Mouse (Mus musculus) brown adipose tissue, adult 24 weeks (tissue): ENCODE results near the gene Rpl41. TPM values are rescaled to one million over a fixed set of nuclear protein-coding genes. Genes with fewer than 3 reads are reported as not detected.

ENCODE experiments used
- H3K27ac ChIP-seq: fragments of 200-500 bp; replicated peaks from 2 replicates; pipeline ENCODE4 v1.5.1; 2012; ENCODE audit warnings: low read depth, mild to moderate bottlenecking, low read length
- H3K4me1 ChIP-seq: fragments of 200-500 bp; 2 replicates; pipeline ENCODE4 v1.6.1; 2012; ENCODE audit warnings: low read length, mixed read lengths; ENCODE audit not compliant: control insufficient read depth, insufficient read depth, insufficient read length
- H3K4me3 ChIP-seq: fragments of 200-500 bp; 2 replicates; pipeline ENCODE4 v1.5.1; 2012; ENCODE audit warnings: low read depth, mild to moderate bottlenecking, low read length, moderate library complexity; ENCODE audit not compliant: insufficient read depth
- polyA plus RNA-seq: library from polyadenylated mRNA; stranded (reverse); fragments of >200 nt; gene quantifications from 2 replicates; pipeline ENCODE4 v1.2.4, GENCODE M21; 2012; ENCODE audit not compliant: missing spikeins, insufficient read depth, insufficient read length

The Rpl41 gene
- 1,628 and 2,018 TPM in 2 replicates for polyA plus RNA-seq

- H3K27ac ChIP-seq, result peak within 1 kb of the TSS; percentile 86
- H3K4me1 ChIP-seq, result no peaks in the 10 kb centered on the region
- peak within 1 kb of the TSS; percentile 83 for H3K4me3 ChIP-seq
These were observed at the start of gene Rpl41 for GRCm38 (mm10) chr10:128548947-128549681. TSS of gene Rpl41 (minus strand) at chr10:128549305.

GRCm38 (mm10) chr10:128598476-128598875 is 49.4 kb upstream of the Rpl41 start:
- H3K4me3 ChIP-seq, result no peak overlapping the region
- H3K4me1 ChIP-seq, result no peaks in the 10 kb centered on the region
- no peak overlapping the region for H3K27ac ChIP-seq

GRCm38 (mm10) chr10:128592797-128593196 is 43.7 kb upstream of the Rpl41 start:
- Histone ChIP-seq H3K4me1 (no peaks in the 10 kb centered on the region), H3K4me3 (no peak overlapping the region), H3K27ac (no peak overlapping the region)

DNA sequence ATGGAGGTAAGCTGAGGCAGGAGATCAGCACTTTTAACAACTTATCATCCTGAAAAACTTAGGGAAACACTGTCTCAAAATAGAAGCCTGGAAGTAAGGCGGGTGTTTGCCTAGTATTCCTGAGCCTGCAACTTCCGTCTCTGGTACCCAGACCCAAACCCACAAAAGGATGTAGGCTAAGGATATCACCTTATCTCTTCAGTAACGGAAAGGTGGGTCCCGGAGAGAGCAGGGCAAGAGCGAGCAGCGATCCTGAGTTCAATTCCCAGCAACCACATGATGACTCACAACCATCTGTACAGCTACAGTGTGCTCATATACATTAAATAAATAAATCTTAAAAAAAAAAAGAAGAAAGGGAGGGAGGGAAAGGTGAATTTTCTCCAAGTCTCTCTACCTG is 42.3 kb upstream of the Rpl41 start:
- Histone ChIP-seq H3K27ac (no peak overlapping the region), H3K4me3 (no peak overlapping the region), H3K4me1 (no peaks in the 10 kb centered on the region)

DNA sequence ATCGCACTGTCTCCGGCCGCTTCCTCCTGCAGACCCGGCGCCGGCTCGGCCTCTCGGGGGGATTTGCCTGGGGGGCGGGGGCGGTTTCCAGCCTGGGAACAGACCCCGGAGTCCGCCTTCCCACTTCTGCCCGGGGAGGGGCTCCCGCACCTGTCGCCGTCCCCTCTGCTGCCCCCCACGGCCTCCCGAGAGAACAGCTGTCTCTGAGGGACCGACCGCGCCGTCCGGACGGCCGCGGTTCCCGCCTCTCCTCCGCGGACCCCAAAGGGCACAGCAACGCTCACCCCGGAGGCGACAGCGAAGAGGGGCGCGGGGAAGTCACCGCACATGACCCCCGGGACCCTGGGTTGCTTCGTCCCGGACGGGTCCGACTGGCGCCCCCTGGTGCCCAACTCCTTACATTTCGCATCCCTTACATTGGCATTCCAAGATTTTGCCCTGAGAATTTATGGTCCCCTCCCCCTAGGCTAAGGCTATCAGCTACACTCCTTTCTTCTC is 41.1 kb upstream of the Rpl41 start:
- H3K27ac ChIP-seq, result no peak overlapping the region
- peak overlapping the region; percentile 68 for H3K4me3 ChIP-seq
- H3K4me1 ChIP-seq, result no peaks in the 10 kb centered on the region

GRCm38 (mm10) chr10:128589464-128590192 is 40.5 kb upstream of the Rpl41 start, which contains the start of gene Erbb3:
TSS of gene Erbb3 (minus strand) at chr10:128589652.
- Histone ChIP-seq H3K27ac (no peak within 1 kb of the TSS), H3K4me3 (peak within 1 kb of the TSS; percentile 68), H3K4me1 (no peaks in the 10 kb centered on the region)

DNA sequence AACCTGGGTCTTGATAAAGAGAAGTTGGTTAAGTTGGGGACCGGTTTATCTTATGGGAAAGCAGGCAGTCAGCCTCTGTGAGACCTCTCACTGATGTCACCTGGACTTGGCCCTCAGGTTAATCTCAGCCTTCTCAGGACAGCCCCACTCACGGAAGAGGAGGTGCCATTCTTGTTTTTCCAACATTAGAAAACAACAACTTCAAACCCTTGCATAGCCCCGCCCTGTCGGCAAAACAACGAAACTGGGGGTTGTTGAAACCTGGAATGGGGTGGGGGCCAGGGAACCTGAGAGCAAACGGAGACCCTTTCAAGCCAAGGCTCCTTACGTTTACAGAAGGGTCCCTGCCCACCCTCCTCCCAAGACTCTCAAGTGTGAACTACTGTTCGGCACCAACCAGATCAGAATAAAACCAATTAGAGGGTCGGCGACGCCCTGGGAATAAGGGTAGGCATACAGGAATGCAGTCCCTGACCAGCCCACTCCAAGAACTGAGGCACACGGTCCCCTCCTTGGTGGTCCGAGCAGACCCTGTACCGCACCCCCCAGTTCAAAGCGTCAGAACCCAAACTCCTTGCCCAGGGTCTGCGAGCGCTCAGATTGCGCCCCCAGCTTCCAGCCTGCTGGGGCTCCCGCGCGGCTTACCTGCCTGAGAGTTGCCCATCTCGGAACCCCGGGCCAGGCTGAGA is 39.8 kb upstream of the Rpl41 start:
- H3K4me3 ChIP-seq, result peak overlapping the region; percentile 68

DNA sequence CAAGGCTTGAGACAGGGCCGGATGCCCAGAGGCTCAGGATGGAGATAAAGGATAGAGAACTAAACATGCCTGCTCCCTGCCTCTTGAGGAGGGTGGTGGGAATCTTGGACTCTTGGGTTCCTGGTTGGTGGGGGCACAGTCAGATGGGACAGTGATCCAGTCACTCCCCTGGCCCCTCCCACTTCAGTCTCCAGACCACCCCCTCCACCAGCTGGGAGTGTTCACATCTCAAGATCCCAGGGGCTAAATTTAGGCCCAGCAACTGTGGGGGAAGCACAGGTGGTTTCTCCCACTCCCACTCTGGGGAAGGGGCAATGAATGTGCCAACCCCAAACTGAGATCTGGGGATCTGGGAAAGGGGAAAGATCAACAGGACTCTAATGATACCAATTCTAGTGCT is 39.0 kb upstream of the Rpl41 start:
- H3K4me1 ChIP-seq, result no peaks in the 10 kb centered on the region
- H3K4me3 ChIP-seq, result no peak overlapping the region
- H3K27ac ChIP-seq, result no peak overlapping the region

More for the DNA sequence above, 39.8 kb upstream of the Rpl41 start:
- Histone ChIP-seq H3K4me1 (no peaks in the 10 kb centered on the region), H3K27ac (no peak overlapping the region)

GRCm38 (mm10) chr10:128587697-128588096 is 38.6 kb upstream of the Rpl41 start:
- Histone ChIP-seq H3K4me3 (no peak overlapping the region), H3K4me1 (no peaks in the 10 kb centered on the region), H3K27ac (no peak overlapping the region)

- H3K27ac ChIP-seq, result no peak overlapping the region
- no peak overlapping the region for H3K4me3 ChIP-seq
- no peaks in the 10 kb centered on the region for H3K4me1 ChIP-seq
These were observed 38.0 kb upstream of the Rpl41 start for GRCm38 (mm10) chr10:128587120-128587519.

DNA sequence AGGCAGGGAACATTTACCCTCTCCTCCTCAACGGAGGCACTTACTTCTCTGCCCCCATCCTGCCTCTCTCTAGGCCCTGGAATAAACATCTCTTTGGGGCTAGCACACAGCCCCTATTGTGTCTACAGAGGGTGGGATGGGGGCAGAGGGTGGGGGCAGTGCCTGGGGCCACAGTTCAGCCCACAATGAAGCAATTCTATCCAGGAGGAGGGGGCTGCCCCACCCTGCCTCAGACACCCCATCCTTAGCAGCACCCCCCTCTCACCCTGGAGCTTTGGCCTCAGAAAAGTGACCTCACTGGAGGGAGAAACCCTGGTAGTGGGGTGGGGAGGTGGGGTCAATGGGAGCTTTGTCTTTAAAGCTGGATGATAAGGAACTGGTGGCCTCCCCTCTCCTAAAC is 37.4 kb upstream of the Rpl41 start:
- no peaks in the 10 kb centered on the region for H3K4me1 ChIP-seq
- no peak overlapping the region for H3K27ac ChIP-seq
- no peak overlapping the region for H3K4me3 ChIP-seq

DNA sequence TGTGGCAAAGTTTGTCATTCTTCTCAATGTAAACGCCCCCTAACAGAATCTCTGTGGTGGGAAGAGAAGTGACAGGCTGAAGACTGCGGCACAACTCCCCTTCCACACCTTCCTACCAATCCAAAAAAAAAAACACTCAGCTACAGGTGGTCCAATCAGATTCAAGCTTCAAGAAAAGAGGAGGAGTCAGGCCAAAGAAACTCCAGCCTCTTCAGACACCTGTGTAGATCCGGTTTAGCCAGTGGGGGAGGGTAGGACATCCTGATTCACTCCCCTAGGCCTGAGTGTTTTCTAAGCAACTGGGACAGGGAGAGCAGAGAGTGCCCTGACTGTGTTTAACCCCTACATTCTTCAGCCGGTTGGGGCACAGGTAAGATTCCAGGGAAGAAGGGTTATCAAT is 35.3 kb upstream of the Rpl41 start:
- Histone ChIP-seq H3K4me1 (no peaks in the 10 kb centered on the region), H3K4me3 (no peak overlapping the region), H3K27ac (no peak overlapping the region)

DNA sequence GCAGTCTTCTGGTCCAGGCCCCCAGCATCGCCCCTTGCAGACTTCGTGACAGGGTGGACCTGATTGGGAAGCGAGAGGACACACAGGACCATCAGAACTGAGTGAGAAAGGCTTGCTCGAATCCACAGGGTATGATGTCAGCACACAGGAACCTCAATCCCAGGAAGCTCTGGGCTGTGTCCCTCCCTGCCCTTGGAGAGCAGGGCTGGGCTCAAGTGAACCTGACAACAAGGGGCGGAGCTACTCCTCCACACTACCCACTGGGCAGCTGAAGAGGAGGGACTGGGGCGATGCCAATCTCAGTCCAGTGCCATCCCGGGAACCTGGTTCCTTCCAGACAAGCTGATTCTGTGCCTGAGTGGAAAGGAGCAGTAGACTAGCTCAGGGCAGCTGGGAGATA is 34.5 kb upstream of the Rpl41 start:
- Histone ChIP-seq H3K27ac (no peak overlapping the region), H3K4me1 (no peaks in the 10 kb centered on the region), H3K4me3 (peak overlapping the region; percentile 31)

DNA sequence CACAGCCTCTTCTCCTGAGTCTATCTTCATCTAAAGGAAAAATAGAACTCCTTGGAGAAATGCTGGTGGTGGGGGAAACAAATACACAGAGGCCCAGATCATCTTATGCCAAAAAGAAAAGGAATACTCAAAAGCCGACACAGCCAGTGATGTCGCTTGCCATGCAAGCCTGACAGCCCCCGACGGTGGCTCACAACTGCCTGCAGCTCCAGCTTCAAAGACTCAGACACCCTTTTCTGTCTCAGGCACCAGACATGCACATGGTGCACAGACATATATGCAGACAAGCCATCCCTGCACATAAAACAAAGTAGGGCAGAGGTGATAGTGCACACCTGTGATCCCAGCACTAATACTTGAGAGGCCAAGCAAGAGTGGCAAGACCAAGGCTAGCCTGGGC is 30.6 kb upstream of the Rpl41 start:
- no peaks in the 10 kb centered on the region for H3K4me1 ChIP-seq
- no peak overlapping the region for H3K27ac ChIP-seq
- H3K4me3 ChIP-seq, result no peak overlapping the region

DNA sequence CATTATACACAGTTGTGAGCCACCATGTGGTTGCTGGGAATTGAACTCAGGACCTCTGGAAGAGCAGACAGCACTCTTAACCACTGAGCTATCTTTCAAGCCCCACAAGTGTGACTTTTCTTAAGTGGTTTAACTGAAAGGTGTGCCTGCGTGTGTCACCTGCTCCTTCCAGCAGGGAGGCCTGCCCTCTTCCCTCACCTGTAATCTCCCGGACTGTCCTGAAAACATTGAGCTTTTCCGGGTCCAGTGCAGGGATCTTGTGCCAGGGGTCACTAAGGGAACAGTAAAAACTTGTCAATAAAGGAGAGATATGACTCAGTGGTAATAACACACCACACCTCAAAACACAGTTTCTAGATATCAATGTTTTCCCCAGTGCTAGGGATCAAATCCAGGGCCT is 30.2 kb upstream of the Rpl41 start:
- Histone ChIP-seq H3K4me1 (no peaks in the 10 kb centered on the region), H3K27ac (no peak overlapping the region)

More for the DNA sequence above, 30.2 kb upstream of the Rpl41 start:
- no peak overlapping the region for H3K4me3 ChIP-seq
